Mouse (Mus musculus) embryonic facial prominence, embryonic 11.5 days (tissue): ENCODE measurements around the gene Disp2. TPM values are rescaled to one million over a fixed set of nuclear protein-coding genes. Genes with fewer than 3 reads are reported as not detected.

Experiments used
- ATAC-seq: fragments of 200-750 bp; cut with Nextera tagmentation; replicated peaks from 2 replicates; pipeline ENCODE4 v1.8.0; 2017; ENCODE audit warnings: low read depth; ENCODE audit not compliant: insufficient number of reproducible peaks, low FRiP score, low TSS enrichment
- DNase-seq: peaks from one replicate; pipeline ENCODE4 v3.0.0-alpha.2; 2015; ENCODE audit warnings: low spot score
- H3K27ac ChIP-seq: fragments of 300-500 bp; sonication (generic); replicated peaks from 2 replicates; pipeline ENCODE4 v1.5.1; 2014; ENCODE audit warnings: mild to moderate bottlenecking, low read depth, low read length, control low read depth
- H3K27me3 ChIP-seq: fragments of 300-500 bp; sonication (generic); 2 replicates; pipeline ENCODE4 v1.6.1; 2014; ENCODE audit warnings: mild to moderate bottlenecking, low read length, moderate library complexity, mixed read lengths; ENCODE audit not compliant: control insufficient read depth, insufficient read depth
- H3K36me3 ChIP-seq: fragments of 300-500 bp; sonication (generic); replicated peaks from 2 replicates; pipeline ENCODE4 v1.6.1; 2014; ENCODE audit warnings: low read depth, mild to moderate bottlenecking, low read length, moderate library complexity, mixed read lengths; ENCODE audit not compliant: control insufficient read depth, insufficient read depth
- H3K4me1 ChIP-seq: fragments of 300-500 bp; sonication (generic); 2 replicates; pipeline ENCODE4 v1.6.1; 2014; ENCODE audit warnings: low read length, mixed read lengths; ENCODE audit not compliant: control insufficient read depth, insufficient read depth
- H3K4me2 ChIP-seq: fragments of 300-500 bp; sonication (generic); 2 replicates; pipeline ENCODE4 v1.6.1; 2014; ENCODE audit warnings: low read depth, mild to moderate bottlenecking, control low read depth, low read length, moderate library complexity
- H3K4me3 ChIP-seq: fragments of 300-500 bp; sonication (generic); 2 replicates; pipeline ENCODE4 v1.5.1; 2014; ENCODE audit warnings: low read depth, low read length, control low read depth
- H3K9ac ChIP-seq: fragments of 300-500 bp; sonication (generic); replicated peaks from 2 replicates; pipeline ENCODE4 v1.6.1; 2014; ENCODE audit warnings: mild to moderate bottlenecking, control low read depth, low read length
- H3K9me3 ChIP-seq: fragments of 300-500 bp; sonication (generic); replicated peaks from 2 replicates; pipeline ENCODE4 v1.6.1; 2016; ENCODE audit warnings: mild to moderate bottlenecking, low read length, inconsistent platforms, mixed read lengths; ENCODE audit not compliant: control insufficient read depth
- WGBS: fragments of 180-500 bp; shearing (Covaris S2); extraction: QIAGEN DNeasy Blood & Tissue Kit; methylation state at CpG from one replicate; pipeline ENCODE4 v1.1.7; 2014; 5-methylcytosine and 5-hydroxymethylcytosine counted together
- polyA plus RNA-seq: library from polyadenylated mRNA; unstranded; fragments of >200 nt; fragmentation: Nextera tagmentation; extraction: Ambion mirVana; gene quantifications from 2 replicates; pipeline ENCODE4 v1.2.1, GENCODE M21; 2014

Disp2 gene
- polyA plus RNA-seq, result 1.5 and 1.8 TPM in 2 replicates

GRCm38 (mm10) chr2:118779504-118780480 lies at the start of gene Disp2:
Disp2 (plus strand) TSS chr2:118779719.
- Histone ChIP-seq H3K9ac (peak within 1 kb of the TSS; percentile 41), H3K27me3 (no peaks in the 10 kb centered on the region), H3K27ac (no peak within 1 kb of the TSS), H3K4me3 (peak within 1 kb of the TSS; percentile 27), H3K36me3 (no peaks in the 10 kb centered on the region), H3K4me2 (peak within 1 kb of the TSS; percentile 57), H3K9me3 (no peaks in the 10 kb centered on the region), H3K4me1 (no peaks in the 10 kb centered on the region)
- DNase-seq (peak; percentile 96), ATAC-seq (peak; percentile 90)
- WGBS, result 11% methylated on average over 39 of the region's 39 CpGs

- ATAC-seq, result no peak
- 27% methylated on average over 8 of the region's 8 CpGs for WGBS
- DNase-seq, result no peak
- no peak overlapping the region for H3K27ac ChIP-seq
- no peak overlapping the region for H3K4me3 ChIP-seq
- 0 out of 2 replicates have a peak, but pooled peaks cover 4% of the 10 kb centered on the region for H3K4me1 ChIP-seq
- no peak overlapping the region for H3K9ac ChIP-seq
- no peak overlapping the region for H3K4me2 ChIP-seq
- H3K9me3 ChIP-seq, result no peaks in the 10 kb centered on the region
- no peaks in the 10 kb centered on the region for H3K27me3 ChIP-seq
- H3K36me3 ChIP-seq, result no peaks in the 10 kb centered on the region
Observed at GRCm38 (mm10) chr2:118729816-118730621, 49.5 kb upstream of the Disp2 start.

DNA sequence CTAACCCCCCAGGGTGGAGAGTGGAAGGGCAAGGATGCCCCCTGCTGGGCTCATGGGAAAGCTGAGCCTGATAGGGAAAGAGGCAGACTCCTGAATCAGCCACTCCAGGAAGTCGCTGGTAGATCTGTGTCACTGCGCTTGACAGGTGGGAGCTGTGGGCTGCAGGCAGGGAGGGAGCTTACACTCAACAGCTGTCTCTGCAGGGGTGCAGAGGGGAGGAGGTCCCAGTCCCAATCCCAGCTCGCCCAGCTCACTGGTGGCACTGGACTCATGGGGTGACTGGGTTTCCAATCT lies 49.0 kb upstream of the Disp2 start:
- peak; percentile 53 for DNase-seq
- WGBS, result 8% methylated on average over 3 of the region's 3 CpGs
- ATAC-seq, result no peak

DNA sequence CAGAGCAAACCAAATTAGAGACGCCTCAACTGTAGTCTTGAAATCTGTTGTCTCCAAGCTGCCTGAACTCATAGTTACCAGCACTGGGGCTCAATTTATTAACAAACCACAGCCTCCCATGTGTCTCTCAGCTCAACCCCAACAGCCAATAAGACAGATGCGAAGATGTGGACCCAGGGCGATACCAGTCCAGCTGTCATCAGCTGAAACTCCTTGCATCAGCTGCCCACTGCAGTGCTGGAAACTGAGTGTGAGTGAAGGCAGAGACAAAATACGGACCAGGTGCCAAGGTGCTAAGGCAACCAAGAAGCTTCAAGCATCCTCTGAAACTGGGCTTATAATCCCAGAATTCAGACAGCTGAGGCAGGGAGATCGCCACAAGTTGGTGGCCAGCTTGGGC lies 47.5 kb upstream of the Disp2 start:
- 84% methylated on average over 5 of the region's 5 CpGs for WGBS
- no peaks in the 10 kb centered on the region for H3K27me3 ChIP-seq
- H3K36me3 ChIP-seq, result no peaks in the 10 kb centered on the region

More for the DNA sequence above, 49.0 kb upstream of the Disp2 start:
- Histone ChIP-seq H3K4me3 (no peak overlapping the region), H3K27me3 (no peaks in the 10 kb centered on the region), H3K27ac (no peak overlapping the region), H3K4me1 (0 out of 2 replicates have a peak, but pooled peaks cover 4% of the 10 kb centered on the region), H3K9me3 (no peaks in the 10 kb centered on the region), H3K36me3 (no peaks in the 10 kb centered on the region), H3K4me2 (no peak overlapping the region), H3K9ac (no peak overlapping the region)

DNA sequence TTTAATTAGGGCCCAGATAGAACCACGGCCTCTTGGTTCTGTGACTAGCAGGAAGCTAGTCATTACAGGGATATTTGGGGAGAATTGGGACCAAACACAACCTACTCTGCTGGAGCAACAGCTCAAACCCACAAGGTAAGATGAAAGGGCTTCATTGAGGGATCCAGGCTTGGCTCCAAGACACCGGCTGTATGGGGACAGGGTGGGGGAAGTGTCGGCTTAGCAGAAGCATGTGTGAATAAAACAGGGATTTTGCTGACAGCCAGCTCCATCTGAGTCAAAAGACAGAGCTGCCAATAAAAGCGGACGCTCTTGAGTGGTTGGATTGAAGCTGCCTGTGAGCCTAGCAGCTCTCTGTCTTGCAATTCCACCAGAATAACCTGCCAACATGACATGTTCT lies 46.2 kb upstream of the Disp2 start:
- no peaks in the 10 kb centered on the region for H3K36me3 ChIP-seq
- DNase-seq (no peak), ATAC-seq (no peak)
- 72% methylated on average over 5 of the region's 5 CpGs for WGBS
- no peak overlapping the region for H3K4me3 ChIP-seq
- no peak overlapping the region for H3K9ac ChIP-seq
- H3K4me1 ChIP-seq, result 0 out of 2 replicates have a peak, but pooled peaks cover 4% of the 10 kb centered on the region
- no peaks in the 10 kb centered on the region for H3K27me3 ChIP-seq
- H3K9me3 ChIP-seq, result no peaks in the 10 kb centered on the region
- no peak overlapping the region for H3K4me2 ChIP-seq
- H3K27ac ChIP-seq, result no peak overlapping the region

More for the DNA sequence above, 47.5 kb upstream of the Disp2 start:
- Histone ChIP-seq H3K4me3 (no peak overlapping the region), H3K9me3 (no peaks in the 10 kb centered on the region), H3K4me2 (no peak overlapping the region), H3K9ac (no peak overlapping the region), H3K27ac (no peak overlapping the region), H3K4me1 (0 out of 2 replicates have a peak, but pooled peaks cover 4% of the 10 kb centered on the region)
- ATAC-seq, result no peak
- no peak for DNase-seq

GRCm38 (mm10) chr2:118740341-118740740 lies 39.2 kb upstream of the Disp2 start:
- Histone ChIP-seq H3K9ac (no peak overlapping the region), H3K9me3 (no peaks in the 10 kb centered on the region), H3K27ac (no peak overlapping the region), H3K4me3 (no peak overlapping the region), H3K4me1 (peaks cover 4% of the 10 kb centered on the region), H3K4me2 (no peak overlapping the region), H3K36me3 (no peaks in the 10 kb centered on the region), H3K27me3 (peaks cover 7% of the 10 kb centered on the region)
- DNase-seq, result no peak
- no peak for ATAC-seq
- WGBS, result 63% methylated on average over 3 of the region's 3 CpGs

- no peak overlapping the region for H3K4me3 ChIP-seq
- DNase-seq, result no peak
- H3K9me3 ChIP-seq, result no peaks in the 10 kb centered on the region
- no peak overlapping the region for H3K4me2 ChIP-seq
- 74% methylated on average over 9 of the region's 9 CpGs for WGBS
- H3K36me3 ChIP-seq, result no peaks in the 10 kb centered on the region
- no peak overlapping the region for H3K27ac ChIP-seq
- H3K4me1 ChIP-seq, result peaks cover 4% of the 10 kb centered on the region
- no peak for ATAC-seq
- no peak overlapping the region for H3K9ac ChIP-seq
- peaks cover 7% of the 10 kb centered on the region for H3K27me3 ChIP-seq
Observed at GRCm38 (mm10) chr2:118741183-118741582, 38.3 kb upstream of the Disp2 start.
